Mouse (Mus musculus) heart, adult 9 months (tissue): ENCODE data around the gene Gatad2a.

Experiments used
- DNase-seq, 2 experiments: peaks; one replicate each; pipeline ENCODE4 v3.0.0; 2022; ENCODE audit warnings: low spot score in 2 of 2

Gatad2a gene

DNA sequence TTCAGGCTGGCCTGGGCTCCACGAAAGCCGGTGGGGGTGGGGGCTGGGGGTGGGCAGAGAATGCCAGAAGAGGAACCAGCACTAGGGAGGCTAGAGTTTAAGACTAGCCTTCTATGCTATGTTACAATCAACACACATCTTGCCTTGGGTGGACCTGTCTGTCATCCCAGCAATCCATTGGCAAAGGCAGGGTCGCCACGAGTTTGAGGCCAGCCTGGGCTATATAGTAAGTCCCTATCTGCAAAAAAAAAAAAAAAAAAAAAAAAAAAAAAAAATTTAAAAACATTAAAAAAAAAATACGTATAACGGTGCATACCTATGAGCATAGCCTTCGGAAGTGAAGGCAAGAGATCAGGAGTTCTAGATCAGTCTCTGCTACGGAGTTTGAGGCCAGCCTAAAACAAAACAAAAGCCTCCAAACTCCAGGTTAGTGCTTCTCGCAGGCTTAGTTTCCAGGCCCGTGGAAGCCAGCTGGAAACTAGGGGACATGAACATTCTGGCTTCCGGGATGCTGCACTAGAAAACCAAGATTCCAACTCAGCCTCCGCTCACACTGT, 95.2 kb downstream of the Gatad2a start:
- no peak for DNase-seq

DNA sequence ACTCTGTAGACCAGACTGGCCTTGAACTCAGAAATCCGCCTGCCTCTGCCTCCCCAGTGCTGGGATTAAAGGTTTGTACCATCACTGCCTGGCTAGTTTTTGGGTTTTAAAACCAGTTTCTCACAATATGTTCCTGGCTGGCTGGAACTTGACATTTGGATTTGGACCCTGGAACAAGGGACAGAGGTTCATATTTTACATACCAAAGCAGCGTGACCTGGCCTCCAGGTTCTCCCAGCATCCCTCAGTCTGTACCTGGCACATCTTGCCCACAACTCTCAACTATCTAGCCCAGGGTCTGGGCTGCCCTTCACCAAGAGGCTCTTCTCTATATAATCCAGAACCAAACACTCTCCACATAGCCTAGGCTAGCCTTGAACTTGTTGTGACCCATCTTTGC, 96.3 kb downstream of the Gatad2a start:
- no peak for DNase-seq

DNA sequence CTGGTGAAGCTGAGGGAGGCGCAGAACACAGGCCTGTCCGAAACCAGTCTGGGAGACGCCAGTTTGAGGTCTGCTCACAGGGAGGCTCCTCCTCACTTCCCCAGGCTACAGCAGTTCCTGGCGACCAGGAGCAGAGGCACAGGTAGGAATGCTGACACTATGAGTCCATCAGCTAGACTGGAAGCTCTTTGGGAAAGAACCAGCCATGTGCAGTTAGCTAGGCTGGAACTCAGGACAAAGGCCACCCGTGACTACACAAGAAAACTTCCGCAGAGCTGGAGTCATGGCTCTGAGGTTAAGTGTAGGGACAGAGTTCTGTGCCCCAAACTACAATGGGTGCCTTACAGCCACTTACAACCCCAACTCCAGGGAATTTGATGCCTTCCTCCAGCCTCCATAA, 98.3 kb downstream of the Gatad2a start:
- DNase-seq: no peak

DNA sequence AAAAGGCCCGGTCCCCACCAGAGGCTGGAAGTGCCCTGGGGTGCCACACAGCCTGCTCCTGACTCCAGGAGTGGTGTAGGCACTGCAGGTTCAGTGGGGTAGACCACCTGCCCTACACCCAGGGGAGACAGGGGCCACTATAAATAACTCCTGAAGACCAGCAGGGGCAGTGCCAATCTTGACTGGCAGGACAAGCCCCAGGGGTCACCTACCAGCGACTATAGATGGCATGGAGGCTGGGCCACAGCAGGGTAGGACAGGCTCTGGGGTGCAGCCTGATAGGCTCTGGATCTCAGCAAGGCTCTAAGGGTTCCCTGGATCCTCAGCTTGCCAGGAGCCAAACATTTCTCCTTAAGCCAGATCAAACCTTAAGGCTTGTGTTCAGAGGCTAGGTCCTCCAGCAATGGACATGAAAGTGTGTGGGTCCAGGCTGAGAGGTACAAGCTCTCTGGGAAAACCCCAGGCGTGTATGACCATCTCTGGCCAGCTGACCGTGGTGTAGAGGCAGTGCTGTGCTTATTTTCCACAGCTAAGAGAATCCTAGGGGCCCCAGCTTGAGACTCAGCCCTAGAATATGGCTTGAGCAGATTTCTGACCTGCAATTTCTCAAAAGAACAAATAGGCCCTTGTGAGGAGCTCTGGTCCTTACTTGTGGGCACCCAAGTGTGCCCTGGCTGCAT, 100.3 kb downstream of the Gatad2a start:
- DNase-seq: no peak

DNA sequence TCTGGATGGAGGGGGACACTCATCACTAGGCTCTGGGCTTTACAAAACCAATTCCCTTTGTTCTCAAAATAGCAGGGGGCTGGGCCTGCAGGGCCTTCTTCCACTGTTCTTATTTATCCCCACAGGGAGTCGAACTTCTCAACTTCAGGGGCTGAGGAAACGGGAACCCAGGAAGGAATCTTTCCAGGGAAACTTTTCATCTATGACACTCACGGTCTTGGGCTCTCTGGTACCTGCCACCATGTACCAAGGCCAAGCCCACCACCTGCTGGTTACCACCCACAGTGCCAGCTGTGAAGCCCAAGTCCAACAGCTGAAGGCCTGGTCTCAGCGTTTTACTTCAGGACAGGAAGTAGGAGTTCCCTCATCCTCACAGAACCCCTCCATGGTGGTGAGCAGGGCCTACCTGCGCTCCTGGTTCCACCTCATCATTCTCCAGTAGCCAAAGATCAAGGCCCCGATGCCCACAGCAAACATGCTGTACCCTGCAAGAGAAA, 101.3 kb downstream of the Gatad2a start:
- DNase-seq: no peak

DNA sequence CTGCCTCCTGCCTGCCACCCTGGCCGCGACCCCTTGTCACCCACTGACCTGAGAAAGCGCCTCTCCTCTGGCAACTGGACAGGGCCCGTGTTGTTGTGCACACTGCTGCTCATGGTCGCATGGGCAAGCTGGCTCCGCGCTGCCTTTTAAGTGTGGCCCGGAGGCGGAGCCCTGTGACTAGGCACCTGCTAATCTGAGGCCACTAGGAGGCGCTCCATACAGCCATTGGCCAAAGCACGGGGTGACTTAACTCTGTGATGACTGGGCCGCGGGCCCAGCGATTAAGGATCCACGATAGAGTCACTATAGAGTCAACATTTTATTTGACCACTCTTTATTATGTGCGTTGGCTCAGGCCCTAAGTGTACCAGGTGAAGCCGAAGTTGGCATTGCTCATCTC, 102.3 kb downstream of the Gatad2a start:
- DNase-seq: peak in 1 of 2 experiments; percentile 35

DNA sequence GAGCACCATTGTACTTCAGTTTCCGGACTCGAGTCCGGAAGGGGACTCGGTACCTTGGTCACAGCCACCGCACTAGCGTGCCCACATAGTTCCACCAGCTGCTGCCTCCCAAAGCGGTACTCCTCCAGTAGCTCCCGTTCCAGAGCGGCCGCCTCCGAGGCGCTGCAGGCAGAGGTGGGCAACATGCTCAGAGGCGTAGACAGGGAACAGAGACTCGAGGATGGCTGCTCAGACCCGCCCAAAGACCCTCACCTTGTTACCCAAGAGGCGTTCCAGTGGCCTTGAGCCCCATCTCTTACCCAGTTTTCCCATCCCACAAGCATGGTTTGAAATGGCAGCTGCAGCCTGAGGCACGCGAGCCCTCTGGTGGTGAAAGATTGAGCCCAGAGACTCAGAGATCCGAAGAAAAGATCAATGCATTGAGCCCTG, 105.4 kb downstream of the Gatad2a start:
- DNase-seq: no peak

DNA sequence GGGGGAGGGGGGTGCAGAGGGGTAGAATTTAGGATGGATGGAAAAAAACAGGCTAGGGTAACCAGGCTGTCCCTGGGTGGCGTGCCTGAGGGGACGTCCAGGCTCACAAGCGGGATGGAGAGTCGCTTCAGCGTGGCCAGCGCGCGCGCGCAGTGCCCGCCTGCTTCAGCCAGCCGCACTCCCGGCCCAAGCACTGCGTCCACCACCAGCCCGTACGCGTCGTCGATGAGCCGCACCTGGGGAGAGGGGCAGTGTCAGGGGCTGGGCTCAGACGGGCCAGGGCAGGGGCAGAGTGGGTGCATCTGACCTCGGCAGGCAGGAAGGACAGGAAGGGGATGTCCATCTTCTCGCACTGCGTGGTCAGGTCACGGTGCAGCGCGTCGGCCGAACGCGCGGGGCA, 107.3 kb downstream of the Gatad2a start:
- DNase-seq: no peak

DNA sequence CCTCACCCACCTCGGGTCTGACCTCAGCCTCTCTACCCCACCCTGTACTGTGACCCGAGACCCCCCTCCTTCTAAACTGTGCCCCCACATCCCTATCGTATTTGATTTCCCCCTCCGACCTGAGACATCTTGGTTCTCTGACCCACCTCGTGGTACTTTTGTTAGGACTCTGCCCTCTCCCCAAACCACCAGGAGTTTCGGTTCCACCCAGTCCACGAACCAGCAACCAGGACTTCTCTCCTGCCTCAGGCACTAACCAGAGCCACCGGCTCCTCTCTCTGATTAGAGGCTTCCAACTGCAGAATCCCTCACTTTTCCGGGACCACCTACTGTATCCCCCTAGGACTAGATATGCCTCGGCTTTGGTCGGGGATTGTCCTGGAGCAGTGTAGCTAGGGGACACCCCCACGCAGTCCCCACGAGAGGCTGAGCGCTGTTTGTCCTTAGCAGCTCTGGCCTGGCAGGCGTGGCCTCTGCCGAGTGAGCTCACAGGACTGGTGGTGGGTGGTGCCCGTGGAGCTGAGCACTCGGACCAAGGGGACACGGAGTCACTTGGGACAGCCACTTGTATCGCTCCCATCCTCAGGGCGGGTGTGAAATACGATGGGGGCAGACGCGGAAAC, 107.8 kb downstream of the Gatad2a start:
- DNase-seq: no peak

DNA sequence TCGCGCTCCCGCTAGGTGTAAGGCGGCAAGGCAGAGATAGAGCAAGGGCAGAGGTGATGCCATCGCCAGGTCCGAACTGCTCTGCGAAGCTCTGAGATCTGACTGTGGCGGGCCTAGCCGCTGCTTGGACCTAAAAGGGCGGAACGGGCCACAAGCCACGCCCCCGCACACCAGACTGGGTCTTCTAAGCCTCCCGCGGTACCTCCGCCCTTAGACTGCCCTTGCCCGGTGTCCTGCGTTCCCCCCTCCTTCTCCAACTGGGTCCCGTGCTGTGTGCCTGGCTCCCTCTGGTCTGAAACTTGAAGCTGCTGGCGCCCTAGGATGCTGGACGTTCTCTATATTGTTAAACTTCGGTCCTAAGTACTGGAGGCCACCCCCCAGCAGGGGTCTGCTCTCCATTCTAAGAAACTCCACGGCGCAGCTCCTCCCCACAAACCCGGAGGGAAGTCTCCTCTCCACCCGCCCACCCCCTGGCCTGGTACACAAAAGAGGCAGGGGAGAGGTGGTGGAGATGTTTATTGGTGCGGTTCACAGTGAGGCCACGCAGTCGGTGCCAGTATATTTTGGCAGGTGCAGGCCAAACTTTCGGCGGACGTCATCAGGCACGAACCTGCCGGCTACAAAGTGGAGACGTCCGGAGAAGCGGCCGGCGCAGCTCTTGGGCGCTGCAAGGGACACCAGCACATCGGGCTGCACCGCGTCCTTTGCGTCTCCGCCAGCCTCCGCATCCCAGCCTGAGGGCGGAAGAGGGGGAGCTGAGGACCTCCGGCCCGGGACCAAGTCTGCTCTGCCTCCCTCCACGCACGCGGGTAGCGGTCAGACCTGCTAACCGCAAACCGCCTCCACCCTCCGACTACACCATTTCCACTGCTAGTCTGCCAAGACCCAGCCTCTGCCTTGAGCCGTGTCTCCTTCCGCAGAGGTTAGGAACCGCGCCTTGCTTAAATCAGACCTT, 108.6 kb downstream of the Gatad2a start, which contains the start of gene Cilp2:
Gene Cilp2, minus strand, starts transcription at position 399 of the 955 bp plus-strand sequence.
- DNase-seq: peak in 1 of 2 experiments; percentile 32

DNA sequence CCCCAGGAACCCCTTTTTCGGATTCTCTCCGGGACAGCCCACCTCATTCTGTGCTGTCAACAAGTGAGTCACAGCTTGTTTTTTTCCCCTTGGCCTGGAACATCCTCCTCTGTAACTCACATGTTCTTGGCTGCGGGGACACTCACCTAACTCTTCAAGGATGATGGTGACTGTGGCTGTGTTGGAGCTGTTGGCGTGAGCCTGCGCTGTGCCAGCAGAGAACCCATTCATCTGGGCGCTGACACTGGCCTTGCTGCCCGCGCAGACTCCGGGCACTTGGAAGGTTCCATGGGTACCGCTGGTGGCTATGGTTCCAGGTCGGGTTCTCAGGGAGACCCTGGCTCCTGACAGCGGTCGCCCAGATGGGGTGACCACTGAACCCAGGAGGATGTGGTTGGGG, 112.0 kb downstream of the Gatad2a start:
- DNase-seq: no peak

DNA sequence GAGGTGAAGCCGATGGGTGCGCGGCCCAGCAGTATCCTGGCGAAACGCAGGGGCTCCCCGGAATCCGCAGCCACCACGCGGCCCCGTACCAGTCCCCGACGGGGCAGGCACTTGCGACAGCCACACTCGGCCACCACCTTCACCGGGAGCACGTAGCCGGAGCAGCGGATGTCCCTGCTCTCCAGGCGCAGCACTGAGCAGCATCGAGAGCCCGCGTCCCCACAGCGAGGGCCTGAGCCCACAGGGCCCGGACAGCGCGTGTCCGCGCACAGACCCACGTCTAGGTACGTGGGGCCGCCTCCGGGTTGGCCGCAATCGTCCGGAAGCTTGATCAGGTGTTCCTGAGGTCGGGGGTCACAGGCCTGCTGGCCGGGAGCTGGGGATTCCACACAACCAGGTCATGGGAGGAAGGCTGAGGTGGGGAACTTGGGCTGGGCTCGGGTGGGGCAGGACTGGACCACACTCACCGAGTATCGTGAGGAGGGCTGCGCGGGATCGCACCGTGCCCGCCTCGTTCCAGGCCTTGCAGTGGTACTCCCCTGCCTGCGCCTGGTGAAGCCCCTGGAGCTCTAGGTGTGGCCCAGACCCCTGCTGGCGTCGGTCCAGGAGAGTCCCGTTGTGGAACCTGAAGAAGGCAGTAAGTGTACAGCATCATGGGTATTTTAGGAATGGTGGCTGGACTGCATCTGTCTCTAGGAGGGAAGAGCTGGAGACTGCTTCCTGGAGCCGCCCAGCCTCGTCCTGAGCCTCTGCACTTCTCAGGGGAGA, 113.2 kb downstream of the Gatad2a start:
- no peak for DNase-seq

DNA sequence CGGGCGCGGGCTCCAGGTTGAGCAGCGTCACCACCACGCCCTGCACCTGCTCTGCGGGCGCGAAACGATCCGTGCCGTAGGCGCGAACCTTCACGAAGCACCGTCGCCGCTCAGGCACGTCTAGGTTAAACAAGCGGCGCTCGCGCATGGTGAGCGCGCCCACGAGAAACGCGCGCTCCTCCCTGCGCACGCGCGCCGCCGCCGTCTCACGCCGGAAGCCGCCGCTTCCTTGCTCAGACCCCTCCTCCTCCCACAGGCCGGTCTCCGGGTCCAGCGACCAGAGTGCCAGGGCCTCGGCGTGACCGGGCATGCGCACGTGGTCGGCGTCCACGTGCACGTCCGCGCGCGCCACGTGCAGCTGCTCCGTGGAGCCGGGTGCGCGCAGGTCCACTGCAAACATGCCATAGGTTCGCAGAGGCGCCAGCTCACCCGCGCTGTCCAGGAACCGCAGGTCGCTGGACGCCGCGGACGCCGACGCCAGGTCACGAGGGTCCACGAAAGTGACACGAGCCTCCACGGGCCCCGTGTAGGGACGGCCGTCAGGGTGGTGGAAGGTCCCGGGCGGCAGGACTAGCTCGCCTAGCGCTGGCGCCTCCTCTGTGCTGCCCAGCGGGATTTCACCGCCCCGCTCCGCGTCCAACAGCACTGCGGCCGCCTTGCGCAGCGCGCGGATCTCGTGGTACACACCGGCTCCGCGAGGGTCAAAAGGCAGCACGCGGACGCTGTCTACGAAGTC, 114.0 kb downstream of the Gatad2a start:
- DNase-seq: no peak

DNA sequence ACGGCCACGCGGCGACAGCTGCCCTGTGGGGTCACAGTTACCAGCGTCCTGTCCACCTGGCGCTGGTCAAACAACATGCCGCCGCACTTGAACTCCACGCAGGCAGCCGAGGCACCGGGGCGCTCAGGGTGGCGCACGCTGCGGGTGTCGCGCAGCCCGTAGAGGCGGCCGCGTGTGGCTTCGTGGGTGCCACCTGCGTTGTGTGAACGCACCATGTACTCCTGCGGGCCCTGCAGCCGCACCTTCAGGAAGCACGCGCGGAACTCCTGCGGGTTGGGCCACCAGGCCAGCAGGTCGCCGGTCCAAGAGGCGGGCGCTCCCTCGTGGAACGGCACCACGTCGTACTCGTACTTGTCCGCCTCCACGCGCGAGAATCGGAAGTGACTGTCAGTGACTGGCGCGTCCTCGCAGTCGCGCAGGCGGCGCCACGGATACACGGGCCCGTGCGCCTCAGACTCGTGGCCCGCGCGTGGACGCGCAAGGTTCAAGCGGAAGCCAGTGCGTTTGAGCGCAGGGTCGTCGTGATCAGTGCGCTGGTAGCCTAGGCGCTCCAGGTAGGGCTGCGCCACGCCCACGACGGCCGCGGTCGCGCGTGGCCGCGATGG, 114.8 kb downstream of the Gatad2a start:
- DNase-seq: no peak

DNA sequence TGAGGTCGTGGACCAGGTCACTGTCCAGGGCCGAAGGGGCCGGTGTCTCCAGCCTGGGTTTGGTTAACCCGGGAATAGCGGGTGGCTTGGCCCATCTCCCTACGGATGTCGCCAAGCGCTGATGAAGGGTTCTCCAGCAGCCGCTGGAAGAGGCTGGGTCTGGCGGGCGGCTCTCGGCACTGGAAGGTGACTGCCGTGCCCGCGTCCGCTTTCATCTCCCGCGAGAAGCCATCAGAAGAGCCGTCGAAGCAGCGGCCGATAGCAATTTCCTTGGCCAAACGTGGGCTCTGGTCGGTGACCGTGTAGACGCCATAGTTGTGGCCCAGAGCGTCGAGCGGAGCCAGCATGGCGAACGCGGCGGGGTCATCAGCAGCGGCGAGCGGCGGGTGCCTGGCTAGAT, 115.3 kb downstream of the Gatad2a start:
- no peak for DNase-seq

DNA sequence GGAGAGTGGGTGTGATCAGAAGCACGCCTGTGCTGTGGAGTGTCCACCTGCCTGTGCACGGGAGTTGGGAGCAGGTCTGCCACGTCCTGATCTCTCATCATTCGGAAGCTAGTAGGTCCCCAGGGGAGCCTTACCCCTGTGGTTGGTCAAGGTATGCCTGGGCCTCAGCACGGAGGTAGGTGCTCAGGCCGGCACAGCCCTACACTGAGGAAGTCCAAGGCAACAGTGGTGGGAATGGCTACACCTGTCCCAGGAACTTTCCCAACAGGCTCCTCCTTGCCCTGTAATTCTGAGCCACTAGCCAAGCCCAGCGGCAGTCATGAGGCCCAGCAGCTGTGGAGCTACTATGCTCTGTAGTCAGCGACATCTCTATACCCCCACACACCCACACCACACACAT, 116.5 kb downstream of the Gatad2a start:
- DNase-seq: no peak

DNA sequence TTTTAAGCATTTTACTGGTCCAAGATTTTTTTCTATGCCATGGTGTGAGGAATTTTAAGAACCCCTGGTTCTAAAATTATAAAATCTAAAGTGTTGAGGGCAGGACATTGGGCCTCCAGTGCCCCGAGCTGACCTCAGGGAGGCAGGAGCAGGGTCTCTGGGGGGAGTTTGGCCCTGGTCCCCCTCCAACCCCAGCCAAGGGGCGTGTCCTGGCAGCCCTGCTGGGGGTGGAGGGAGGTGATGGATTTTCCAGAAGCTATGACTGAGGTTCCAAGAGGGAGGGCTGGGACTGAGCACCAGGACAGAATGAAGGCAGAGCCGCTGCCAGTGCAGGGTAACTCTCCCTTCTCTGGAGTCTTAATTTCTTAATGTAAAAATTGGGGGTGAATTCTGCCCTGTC, 118.2 kb downstream of the Gatad2a start:
- DNase-seq: no peak

DNA sequence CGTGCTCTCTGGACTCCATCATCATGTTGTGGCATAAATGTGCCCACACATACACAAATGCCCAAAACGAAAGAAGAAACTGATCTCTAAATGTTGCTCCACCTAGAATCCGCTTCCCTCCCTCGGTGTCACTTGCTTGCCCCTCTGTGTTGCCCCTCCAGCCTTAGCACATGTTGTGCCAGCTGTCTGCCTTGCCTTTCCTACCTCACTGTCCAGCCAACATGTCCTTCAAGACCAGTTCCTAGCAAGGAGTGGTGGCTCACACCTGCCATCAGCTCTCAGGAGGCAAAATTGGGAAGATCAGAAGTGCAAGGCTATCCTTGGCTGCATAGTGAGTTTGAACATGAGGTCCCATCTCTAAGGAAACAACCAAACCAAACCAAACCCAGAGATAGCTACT, 118.8 kb downstream of the Gatad2a start:
- DNase-seq: no peak

DNA sequence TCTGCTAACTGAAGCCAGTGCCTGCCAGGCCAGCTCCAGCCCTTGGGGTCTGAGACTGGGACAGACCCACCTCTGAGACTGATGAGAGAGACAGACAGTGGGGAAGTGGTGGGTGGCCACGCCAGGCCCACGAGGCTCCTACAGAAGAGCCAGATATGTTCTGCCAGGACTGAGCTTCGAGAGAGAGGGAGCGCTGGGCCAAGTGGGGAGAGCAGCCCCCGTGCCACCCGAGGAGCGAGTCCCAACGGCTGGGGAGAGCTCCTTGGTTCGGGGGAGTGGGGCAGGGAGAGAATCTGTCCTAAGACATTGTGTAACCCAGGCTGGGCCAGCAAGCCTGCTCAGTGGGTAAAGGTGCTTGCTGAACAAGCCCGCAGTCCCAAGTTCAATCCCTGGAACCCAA, 119.2 kb downstream of the Gatad2a start:
- no peak for DNase-seq

DNA sequence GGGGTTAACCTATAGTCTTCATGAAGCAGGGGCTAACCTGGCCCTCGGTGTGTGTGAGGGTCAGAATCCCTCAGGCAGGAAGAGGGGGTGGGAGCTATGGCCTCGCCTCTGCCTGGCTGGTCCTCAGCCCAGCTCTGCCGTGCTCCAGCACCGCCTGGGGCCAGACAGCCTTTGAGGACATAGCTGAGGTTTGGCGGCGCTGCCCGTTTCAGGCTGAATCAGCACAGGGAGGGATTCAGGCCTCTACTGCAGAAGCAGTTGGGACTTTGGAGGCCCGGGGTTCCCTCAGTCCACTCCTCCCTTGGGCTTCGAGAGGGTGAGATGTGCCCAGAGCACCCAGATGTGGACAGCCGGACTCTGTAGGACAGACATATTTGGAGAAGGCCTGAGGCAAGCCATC, 120.1 kb downstream of the Gatad2a start:
- no peak for DNase-seq
